Mouse (Mus musculus) liver, embryonic 13.5 days (tissue): Measurements from ENCODE around the gene Arl5c. TPM values are rescaled to one million over a fixed set of nuclear protein-coding genes. Genes with fewer than 3 reads are reported as not detected.
A peak's percentile ranks its signal among the peaks of the same experiment; 100 is the strongest.

ENCODE experiments used
- ATAC-seq: fragments of 200-750 bp; cut with Nextera tagmentation; 2 replicates; pipeline ENCODE4 v1.8.0; 2017; ENCODE audit warnings: low read depth, mild to moderate bottlenecking, moderate number of reproducible peaks, moderate library complexity
- DNase-seq: peaks from one replicate; pipeline ENCODE4 v3.0.0; 2022
- H3K27ac ChIP-seq: fragments of 300-500 bp; sonication (generic); 2 replicates; pipeline ENCODE4 v1.5.1; 2015; ENCODE audit warnings: moderate library complexity, mild to moderate bottlenecking, inconsistent platforms
- H3K27me3 ChIP-seq: fragments of 300-500 bp; sonication (generic); 2 replicates; pipeline ENCODE4 v1.6.1; 2015; ENCODE audit warnings: mild to moderate bottlenecking, inconsistent platforms
- H3K36me3 ChIP-seq: fragments of 300-500 bp; sonication (generic); 2 replicates; pipeline ENCODE4 v1.6.1; 2015; ENCODE audit warnings: mild to moderate bottlenecking, inconsistent platforms
- H3K4me1 ChIP-seq: fragments of 300-500 bp; sonication (generic); replicated peaks from 2 replicates; pipeline ENCODE4 v1.6.1; 2015; ENCODE audit warnings: inconsistent platforms
- H3K4me2 ChIP-seq: fragments of 300-500 bp; sonication (generic); 2 replicates; pipeline ENCODE4 v1.6.1; 2015; ENCODE audit warnings: inconsistent platforms, mild to moderate bottlenecking, moderate library complexity
- H3K4me3 ChIP-seq: fragments of 300-500 bp; sonication (generic); replicated peaks from 2 replicates; pipeline ENCODE4 v1.5.1; 2015; ENCODE audit warnings: mild to moderate bottlenecking, inconsistent platforms
- H3K9ac ChIP-seq: fragments of 300-500 bp; sonication (generic); 2 replicates; pipeline ENCODE4 v1.6.1; 2015; ENCODE audit warnings: mild to moderate bottlenecking, inconsistent platforms
- H3K9me3 ChIP-seq: fragments of 300-500 bp; sonication (generic); replicated peaks from 2 replicates; pipeline ENCODE4 v1.6.1; 2016; ENCODE audit warnings: inconsistent platforms
- WGBS: fragments of 180-500 bp; shearing (Covaris S2); methylation state at CpG from one replicate; pipeline ENCODE4 v1.1.7; 2015; ENCODE audit not compliant: insufficient replicate concordance; 5-methylcytosine and 5-hydroxymethylcytosine counted together
- polyA plus RNA-seq: library from polyadenylated mRNA; unstranded; fragments of >200 nt; fragmentation: Nextera tagmentation; extraction: Ambion mirVana; gene quantifications from 2 replicates; pipeline ENCODE4 v1.2.1, GENCODE M21; 2015

Gene Arl5c
- 10.8 and 12.8 TPM in 2 replicates for polyA plus RNA-seq

DNA sequence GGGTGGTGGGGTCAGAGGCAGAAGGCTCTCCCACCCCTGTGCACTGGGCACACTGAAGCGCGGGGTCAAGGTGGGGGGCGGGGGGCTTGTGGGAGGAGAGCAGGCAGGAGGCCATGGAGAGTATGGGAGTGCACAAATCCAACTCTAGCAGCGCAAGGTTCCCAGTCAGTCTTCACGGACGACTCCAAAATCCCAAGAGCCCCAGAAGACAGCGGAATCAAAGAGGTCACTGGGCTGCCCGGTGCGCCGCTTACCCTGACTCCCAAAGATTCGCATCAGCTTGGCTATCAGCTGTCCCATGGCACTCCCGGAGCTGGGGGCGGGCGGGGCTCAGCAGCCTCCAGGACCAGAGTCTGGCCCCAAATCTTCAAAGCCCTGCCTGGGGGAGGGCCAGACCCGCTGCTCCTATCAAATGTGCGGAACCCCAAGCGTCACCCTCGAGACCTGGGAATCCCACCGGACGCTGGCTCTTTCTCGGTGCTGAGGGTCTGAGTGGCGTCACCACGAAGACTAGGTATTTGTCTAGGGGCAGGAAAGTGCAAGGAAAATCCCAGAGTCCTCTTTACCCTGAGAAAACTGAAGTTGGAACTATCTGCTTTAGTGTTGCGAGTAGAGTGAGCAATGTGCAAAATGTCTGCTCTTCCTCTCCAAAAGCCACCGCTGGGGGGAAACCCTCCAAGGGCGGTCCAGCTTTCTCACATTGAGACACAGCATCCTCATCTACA is at the start of gene Arl5c:
Gene Arl5c, minus strand, starts transcription at position 618 of the 725 bp plus-strand sequence.
- Histone ChIP-seq H3K27me3 (peaks cover 40% of the 10 kb centered on the region), H3K36me3 (no peaks in the 10 kb centered on the region), H3K4me2 (peak within 1 kb of the TSS; percentile 67), H3K9me3 (no peaks in the 10 kb centered on the region), H3K9ac (peak within 1 kb of the TSS; percentile 49), H3K27ac (peak within 1 kb of the TSS; percentile 47; the same call in 1 of the 2 replicates), H3K4me1 (peaks cover 57% of the 10 kb centered on the region), H3K4me3 (peak within 1 kb of the TSS; percentile 46)
- DNase-seq (peak; percentile 27), ATAC-seq (peak; percentile 41; the same call in 1 of the 2 replicates)
- 1% methylated on average over 26 of the region's 26 CpGs for WGBS

DNA sequence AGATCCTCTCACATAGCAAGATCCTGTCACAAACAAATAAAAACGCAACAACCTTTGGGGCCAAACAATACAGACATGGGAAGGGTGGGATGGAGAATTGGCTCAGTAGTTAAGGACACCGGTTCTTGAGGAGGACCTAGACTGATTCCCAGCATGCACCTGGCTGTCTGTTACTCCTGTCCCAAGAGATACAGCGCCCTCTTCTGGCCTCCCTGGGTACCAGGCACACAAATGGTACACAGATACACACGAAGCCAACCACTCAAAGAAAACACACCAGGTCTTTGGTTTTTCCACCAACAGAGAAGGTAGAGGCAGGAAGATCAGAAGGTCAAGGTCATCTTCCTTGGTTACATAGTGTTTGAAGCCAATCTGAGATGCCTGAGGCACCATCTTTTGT is 49.6 kb upstream of the Arl5c start:
- DNase-seq (no peak), ATAC-seq (no peak)
- no peak overlapping the region for H3K27ac ChIP-seq
- H3K27me3 ChIP-seq, result peaks cover 32% of the 10 kb centered on the region
- no peak overlapping the region for H3K4me3 ChIP-seq
- H3K9ac ChIP-seq, result no peak overlapping the region
- H3K9me3 ChIP-seq, result no peaks in the 10 kb centered on the region
- 52% methylated on average over 4 of the region's 4 CpGs for WGBS
- no peaks in the 10 kb centered on the region for H3K4me1 ChIP-seq
- no peaks in the 10 kb centered on the region for H3K36me3 ChIP-seq
- H3K4me2 ChIP-seq, result no peak overlapping the region

DNA sequence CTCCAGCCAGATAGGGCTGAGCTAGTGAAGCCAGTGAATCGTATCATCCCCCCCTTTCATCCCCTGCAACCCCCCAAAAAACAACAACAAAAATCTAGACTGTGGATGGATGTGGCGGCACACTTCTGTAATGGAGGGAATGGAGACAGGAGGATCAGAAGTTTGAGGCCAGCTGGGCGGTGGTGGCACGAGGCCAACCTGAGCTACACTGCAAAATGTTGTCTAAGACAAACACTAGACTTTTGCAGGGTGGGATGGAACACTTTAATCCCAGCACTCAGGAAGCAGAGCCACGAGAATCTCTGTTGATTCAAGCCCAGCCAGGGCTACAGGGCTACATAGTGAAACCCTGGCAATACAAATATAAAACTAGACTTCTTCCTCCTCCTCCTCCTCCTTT is 48.1 kb upstream of the Arl5c start:
- Histone ChIP-seq H3K27me3 (peaks cover 19% of the 10 kb centered on the region), H3K9me3 (no peaks in the 10 kb centered on the region), H3K4me2 (no peak overlapping the region), H3K36me3 (no peaks in the 10 kb centered on the region), H3K4me1 (no peaks in the 10 kb centered on the region), H3K9ac (no peak overlapping the region), H3K27ac (no peak overlapping the region), H3K4me3 (no peak overlapping the region)
- DNase-seq, result no peak
- ATAC-seq, result no peak
- WGBS, result 64% methylated on average over 5 of the region's 5 CpGs

DNA sequence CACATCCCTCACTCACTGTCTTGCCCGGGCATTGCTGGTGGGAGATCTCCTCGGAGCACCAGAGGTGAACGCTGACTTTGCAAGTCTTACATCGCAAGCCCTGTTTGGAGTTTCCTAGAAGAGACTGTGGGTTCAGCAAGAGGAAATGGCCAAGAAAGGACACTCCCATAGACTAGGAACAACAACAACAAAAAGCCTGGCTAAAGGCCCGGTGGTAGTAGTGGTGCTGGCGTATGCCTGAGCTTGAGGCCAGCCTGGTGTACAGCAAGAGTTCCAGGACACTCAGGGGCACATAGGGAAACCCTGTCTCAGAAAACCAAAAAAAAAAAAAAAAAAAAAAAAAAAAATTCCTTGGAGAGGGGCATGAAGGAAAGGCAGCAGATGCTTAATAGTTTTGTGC is 46.8 kb upstream of the Arl5c start:
- H3K9me3 ChIP-seq, result no peaks in the 10 kb centered on the region
- H3K36me3 ChIP-seq, result no peaks in the 10 kb centered on the region
- H3K4me1 ChIP-seq, result no peaks in the 10 kb centered on the region
- ATAC-seq (no peak), DNase-seq (no peak)
- 60% methylated on average over 6 of the region's 6 CpGs for WGBS
- no peak overlapping the region for H3K27ac ChIP-seq
- no peak overlapping the region for H3K4me3 ChIP-seq
- H3K4me2 ChIP-seq, result no peak overlapping the region
- peaks cover 12% of the 10 kb centered on the region for H3K27me3 ChIP-seq
- H3K9ac ChIP-seq, result no peak overlapping the region

DNA sequence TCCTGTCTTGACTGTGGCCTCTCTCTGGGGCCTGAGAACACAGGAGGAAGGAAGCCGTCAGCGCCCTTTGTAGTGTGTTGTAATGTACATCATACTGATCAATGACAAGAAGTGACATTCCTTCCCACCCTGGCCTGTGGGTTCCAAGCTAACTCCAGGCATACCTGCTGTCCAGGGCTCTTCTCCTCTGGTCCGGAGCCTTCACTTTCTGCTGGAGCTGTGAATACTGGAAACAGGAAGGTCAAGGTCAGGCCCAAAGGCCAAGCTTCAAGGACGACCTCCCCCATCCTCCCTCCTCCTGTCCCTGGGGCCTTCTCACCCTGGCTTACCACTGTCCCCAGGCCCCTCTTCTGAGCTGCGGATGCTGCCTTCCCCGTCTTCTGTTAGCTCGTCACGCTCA is 45.0 kb upstream of the Arl5c start:
- Histone ChIP-seq H3K36me3 (no peaks in the 10 kb centered on the region), H3K4me3 (no peak overlapping the region), H3K27ac (no peak overlapping the region), H3K9ac (no peak overlapping the region), H3K4me1 (peaks cover 6% of the 10 kb centered on the region), H3K27me3 (peaks cover 25% of the 10 kb centered on the region), H3K4me2 (no peak overlapping the region), H3K9me3 (no peaks in the 10 kb centered on the region)
- WGBS, result 53% methylated on average over 8 of the region's 8 CpGs
- DNase-seq (no peak), ATAC-seq (no peak)

DNA sequence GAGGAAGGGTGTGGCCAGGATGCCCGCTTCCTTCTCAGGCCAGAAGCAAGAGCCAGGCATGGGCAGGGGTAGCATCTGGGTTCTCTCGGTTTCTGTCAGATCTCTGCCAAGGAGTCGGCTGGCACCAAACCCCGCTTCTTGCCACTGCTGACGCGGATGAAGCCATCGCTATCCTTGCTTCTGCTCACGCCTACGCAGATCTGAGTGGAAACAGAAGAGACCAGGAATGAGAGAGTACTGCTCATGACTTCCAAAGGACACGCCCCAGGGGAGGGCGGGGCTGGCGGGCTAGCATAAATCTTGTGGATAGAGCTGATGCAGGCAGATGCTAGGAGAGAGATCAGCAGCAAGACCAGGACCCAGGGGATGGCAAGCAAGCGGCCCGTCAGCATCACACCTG is 41.9 kb upstream of the Arl5c start:
- Histone ChIP-seq H3K27ac (no peak overlapping the region), H3K27me3 (peaks cover 39% of the 10 kb centered on the region), H3K36me3 (no peaks in the 10 kb centered on the region), H3K9ac (no peak overlapping the region), H3K9me3 (no peaks in the 10 kb centered on the region), H3K4me3 (no peak overlapping the region), H3K4me2 (no peak overlapping the region), H3K4me1 (peaks cover 9% of the 10 kb centered on the region)
- ATAC-seq (no peak), DNase-seq (no peak)
- 56% methylated on average over 14 of the region's 14 CpGs for WGBS

DNA sequence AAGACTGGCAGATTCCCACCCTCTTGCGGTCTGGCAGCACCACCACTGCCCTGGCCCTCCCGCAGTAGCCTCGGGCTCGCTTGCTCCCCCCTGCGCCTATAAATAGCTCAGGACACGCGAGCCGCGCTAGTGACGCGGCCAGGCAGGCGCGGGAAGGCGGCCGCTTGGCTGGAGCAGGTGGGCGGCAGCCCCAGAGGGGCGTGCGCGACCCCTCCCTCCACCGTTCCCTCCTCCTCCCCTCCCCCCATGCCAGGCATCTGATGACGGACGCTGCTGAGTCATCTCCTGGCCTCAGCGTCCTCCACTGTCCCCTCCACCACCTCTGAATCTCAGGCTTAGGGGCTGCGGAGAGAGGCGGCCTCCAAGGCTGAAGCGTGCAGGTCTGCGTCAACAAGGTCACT is 40.0 kb upstream of the Arl5c start:
- Histone ChIP-seq H3K4me1 (peaks cover 9% of the 10 kb centered on the region), H3K4me2 (peak overlapping the region; percentile 53), H3K9me3 (no peaks in the 10 kb centered on the region), H3K27ac (no peak overlapping the region), H3K36me3 (peaks cover 4% of the 10 kb centered on the region), H3K4me3 (peak overlapping the region; percentile 38), H3K27me3 (peaks cover 39% of the 10 kb centered on the region), H3K9ac (no peak overlapping the region)
- 0% methylated on average over 27 of the region's 27 CpGs for WGBS
- DNase-seq, result no peak
- ATAC-seq, result no peak

DNA sequence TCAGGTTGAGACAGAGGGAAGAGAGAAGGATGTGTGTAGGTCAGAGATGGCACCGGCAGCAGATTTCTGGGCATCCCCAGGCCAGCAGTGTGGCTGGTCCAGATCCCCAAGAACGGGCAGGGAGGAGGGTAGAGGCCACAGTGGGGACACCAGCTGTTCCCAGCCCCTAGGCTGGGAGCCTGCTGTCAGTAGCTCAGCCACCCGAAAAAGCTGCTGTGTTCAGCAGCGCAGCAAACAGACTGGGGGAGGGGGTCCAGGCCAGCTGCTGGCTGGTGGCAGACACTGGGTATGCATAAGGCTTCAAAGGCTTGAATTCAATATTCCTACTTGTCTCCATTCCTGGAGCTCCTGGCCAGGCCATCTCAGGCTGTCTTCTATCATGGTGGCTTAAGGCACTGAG is 38.9 kb upstream of the Arl5c start:
- Histone ChIP-seq H3K36me3 (peaks cover 16% of the 10 kb centered on the region), H3K27me3 (peaks cover 39% of the 10 kb centered on the region), H3K4me3 (no peak overlapping the region), H3K4me1 (peaks cover 9% of the 10 kb centered on the region), H3K4me2 (no peak overlapping the region), H3K27ac (no peak overlapping the region), H3K9ac (no peak overlapping the region), H3K9me3 (no peaks in the 10 kb centered on the region)
- no peak for ATAC-seq
- WGBS, result 53% methylated on average over 4 of the region's 4 CpGs
- DNase-seq, result no peak

DNA sequence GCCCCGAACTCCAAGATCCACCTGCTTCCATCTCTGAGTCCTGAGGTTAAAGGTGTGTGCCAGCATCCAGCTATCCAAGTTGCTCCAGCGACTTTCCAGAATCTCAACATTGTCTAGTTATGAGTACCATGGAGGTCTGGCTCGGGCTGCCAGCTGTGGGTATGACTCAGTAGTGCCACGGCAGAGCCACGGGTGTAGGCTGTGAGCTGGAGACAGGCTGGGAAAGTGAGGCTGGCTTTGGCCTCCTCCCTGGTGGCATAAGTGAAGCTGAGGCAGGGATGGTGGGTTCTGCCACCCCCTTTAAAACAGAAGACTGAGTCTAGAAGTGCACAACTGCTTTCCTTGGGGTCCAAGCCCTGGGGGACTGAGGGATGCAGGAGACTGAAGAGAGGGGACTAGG is 38.1 kb upstream of the Arl5c start:
- Histone ChIP-seq H3K27me3 (peaks cover 39% of the 10 kb centered on the region), H3K9me3 (no peaks in the 10 kb centered on the region), H3K4me2 (no peak overlapping the region), H3K36me3 (peaks cover 23% of the 10 kb centered on the region), H3K4me3 (no peak overlapping the region), H3K9ac (no peak overlapping the region), H3K4me1 (peaks cover 9% of the 10 kb centered on the region), H3K27ac (no peak overlapping the region)
- WGBS, result 64% methylated on average over 5 of the region's 5 CpGs
- DNase-seq (no peak), ATAC-seq (no peak)

DNA sequence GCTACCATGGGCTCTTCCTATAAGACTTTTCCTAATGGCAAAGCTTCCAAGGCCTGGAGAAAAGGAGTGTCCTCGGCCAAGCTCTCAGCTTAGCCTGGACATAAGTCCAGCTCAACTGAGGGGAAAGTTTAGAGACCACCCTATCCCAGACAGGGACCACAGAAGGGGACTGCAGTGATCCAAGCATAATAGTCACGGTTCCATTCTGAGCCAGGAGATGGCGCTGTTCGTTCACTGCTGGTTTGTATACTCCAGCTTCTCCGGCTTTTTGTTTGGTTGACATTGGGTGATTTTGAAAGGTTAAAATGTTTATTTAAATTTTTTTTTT is 35.4 kb upstream of the Arl5c start:
- no peak for ATAC-seq

DNA sequence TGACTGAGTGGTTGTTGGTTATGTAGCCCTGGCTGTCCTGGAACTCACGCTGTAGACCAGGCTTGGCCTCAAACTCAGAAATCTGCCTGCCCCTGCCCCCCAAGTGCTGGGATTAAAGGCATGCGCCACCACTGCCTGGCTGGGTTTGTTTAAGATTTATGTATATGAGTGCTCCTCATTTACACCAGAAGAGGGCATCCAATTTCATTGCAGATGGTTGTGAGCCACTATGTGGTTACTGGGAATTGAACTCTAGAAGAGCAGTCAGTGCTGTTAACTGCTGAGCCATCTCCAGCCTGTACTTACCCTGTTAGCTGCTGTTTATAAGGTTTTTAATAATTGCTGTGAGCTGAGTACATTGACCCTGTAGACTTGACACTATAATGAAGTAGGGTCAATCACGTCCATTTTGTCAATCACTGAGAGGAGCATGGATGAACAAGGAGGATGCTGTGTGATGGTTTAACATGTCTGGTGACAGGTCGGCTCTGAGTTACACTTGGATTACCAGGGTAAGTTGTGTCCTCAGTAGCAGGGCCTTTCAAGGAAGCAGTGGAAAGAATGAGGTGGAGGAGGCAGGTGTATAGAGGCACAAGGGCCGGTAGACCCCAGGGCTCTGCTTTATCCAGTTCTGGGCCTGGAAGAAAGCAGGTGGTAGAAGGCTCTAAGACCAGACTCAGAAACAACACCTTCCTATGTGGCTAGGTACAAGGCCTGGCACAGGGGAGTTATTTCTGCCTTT is 34.9 kb upstream of the Arl5c start:
- H3K4me2 ChIP-seq, result no peak overlapping the region

More for the DNA sequence above, 35.4 kb upstream of the Arl5c start:
- Histone ChIP-seq H3K36me3 (peaks cover 34% of the 10 kb centered on the region), H3K4me3 (no peak overlapping the region), H3K27me3 (peaks cover 19% of the 10 kb centered on the region), H3K9ac (no peak overlapping the region), H3K27ac (no peak overlapping the region), H3K4me1 (peaks cover 22% of the 10 kb centered on the region), H3K4me2 (no peak overlapping the region), H3K9me3 (no peaks in the 10 kb centered on the region)
- WGBS, result 12% methylated on average over 5 of the region's 5 CpGs
- peak; percentile 49 for DNase-seq

More for the DNA sequence above, 34.9 kb upstream of the Arl5c start:
- H3K9ac ChIP-seq, result no peak overlapping the region
- 52% methylated on average over 5 of the region's 5 CpGs for WGBS
- H3K27me3 ChIP-seq, result peaks cover 13% of the 10 kb centered on the region
- peaks cover 34% of the 10 kb centered on the region for H3K36me3 ChIP-seq
- no peak for DNase-seq
- H3K9me3 ChIP-seq, result no peaks in the 10 kb centered on the region
- no peak for ATAC-seq
- H3K27ac ChIP-seq, result no peak overlapping the region
- peaks cover 21% of the 10 kb centered on the region for H3K4me1 ChIP-seq
- no peak overlapping the region for H3K4me3 ChIP-seq
